Mouse (Mus musculus): Measurements from ENCODE around the gene Ift52. TPM values are rescaled to one million over a fixed set of nuclear protein-coding genes. Genes with fewer than 3 reads are reported as not detected.

The Ift52 gene
- 10 to 100 TPM; 33.0 to 34.3 TPM for total RNA-seq (2023)

DNA sequence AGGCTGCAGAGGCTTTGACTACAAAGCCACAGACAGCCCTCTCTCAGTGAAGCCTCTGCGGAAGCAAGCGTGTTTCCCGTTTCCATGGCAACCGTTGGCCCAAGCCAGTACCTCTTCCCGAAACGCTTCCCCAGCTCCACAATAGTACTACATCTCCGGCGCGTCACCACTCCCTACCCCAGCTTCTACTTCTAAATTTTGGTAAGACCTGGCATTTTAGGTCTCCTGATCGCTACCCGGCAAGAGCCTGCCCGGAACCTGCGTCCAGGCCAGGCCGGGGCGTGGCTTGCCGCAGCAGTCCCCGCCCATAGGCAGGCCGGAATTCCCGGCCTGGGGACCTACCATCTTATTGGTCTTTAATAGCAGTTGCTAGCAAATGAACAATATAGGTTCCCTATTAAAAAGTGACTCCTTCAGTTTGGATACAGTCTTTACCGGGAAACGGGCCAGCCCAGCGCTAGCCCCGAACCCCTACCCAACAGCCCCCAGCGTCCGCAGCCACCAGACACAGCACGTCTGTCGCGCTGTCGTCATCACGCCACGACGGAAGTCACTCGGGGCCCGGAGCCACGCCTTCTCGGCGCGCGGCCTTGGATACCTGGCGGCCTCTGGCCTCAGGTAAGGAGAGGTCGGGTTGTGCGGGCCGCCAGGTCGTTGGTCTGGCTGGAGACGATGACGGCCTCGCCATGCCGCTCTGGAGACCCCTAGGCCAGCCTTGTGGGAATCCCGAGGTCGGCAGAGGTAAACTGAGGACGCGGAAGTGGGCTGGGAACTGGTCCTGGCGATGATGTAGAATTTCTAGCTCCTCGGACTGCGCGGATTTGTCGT, at the start of gene Ift52:
TSS of gene Ift52 (plus strand) at position 439 of the 828 bp plus-strand sequence.

DNA sequence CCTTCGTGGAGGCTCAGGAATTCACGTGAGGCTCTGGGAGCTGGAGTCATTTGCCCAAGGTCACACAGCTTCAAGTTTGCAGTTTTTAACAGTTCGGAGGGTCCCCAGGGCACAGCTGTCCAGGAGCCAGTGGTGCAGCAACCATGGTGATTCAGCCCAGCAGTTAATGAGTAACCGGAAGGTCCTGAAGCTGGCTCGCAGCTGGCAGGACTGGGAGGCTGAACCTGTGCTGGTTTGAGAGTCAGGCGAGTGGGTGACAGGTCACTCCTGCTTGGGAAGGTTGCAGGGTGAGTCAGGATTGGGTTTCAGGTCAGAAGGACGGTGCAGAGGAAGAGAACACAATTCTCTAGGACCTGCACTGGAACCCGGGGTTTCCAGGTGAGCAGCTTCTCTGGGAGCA, 29.9 kb upstream of the Ift52 start, which contains the start of gene Sgk2:
TSS of gene Sgk2 (plus strand) at position 113 of the 400 bp plus-strand sequence.

GRCm38 (mm10) chr2:163054335-163054840, 37.2 kb downstream of the Ift52 start, which contains the start of gene Mybl2:
Gene Mybl2 (plus strand): TSS chr2:163054687.

DNA sequence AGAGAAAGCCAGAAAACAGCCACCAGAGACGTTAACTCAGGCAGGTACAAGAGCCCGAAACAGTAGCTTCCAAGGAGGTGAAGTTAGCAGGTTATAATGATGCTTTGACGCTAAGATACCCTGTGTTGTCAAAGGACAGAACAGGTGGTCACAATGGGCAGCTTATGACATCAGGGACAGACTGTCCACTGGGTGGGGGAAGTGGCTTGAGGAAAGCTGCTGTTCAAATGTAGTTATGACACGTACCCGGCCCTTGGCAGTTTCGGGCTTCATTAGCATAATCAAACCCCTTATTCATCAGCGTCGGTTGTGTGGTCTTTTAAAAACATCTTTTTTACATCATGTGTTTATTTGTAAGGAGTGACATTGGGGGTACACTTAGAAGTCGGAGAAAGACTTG, 70.6 kb downstream of the Ift52 start, which contains the start of gene Gtsf1l:
TSS of gene Gtsf1l (minus strand) at position 128 of the 400 bp plus-strand sequence.

Other genes with a start within 250 kb of the Ift52 start
- gene Srsf6, start 85.8 kb upstream of the Ift52 start, total RNA-seq (2023) = 100 to 1,000 TPM; 401 to 409 TPM
- 1 to 10 TPM in 1 of 2 experiments, not detected in 1; 2.0 TPM for gene L3mbtl1, start 73.9 kb upstream of the Ift52 start, total RNA-seq (2023)
- not detected for gene Sgk2, start 30.0 kb upstream of the Ift52 start, total RNA-seq (2023)
- gene Mybl2, start 37.3 kb downstream of the Ift52 start, total RNA-seq (2023) = 1 to 10 TPM; 5.0 to 7.0 TPM
- gene Gtsf1l, start 70.5 kb downstream of the Ift52 start, total RNA-seq (2023) = not detected
- not detected for gene Tox2, start 185.8 kb downstream of the Ift52 start, total RNA-seq (2023)

Measured in B cell, adult 67 days (primary cell).